Mouse (Mus musculus): ENCODE measurements at regions not wholly inside any gene's neighbourhood (a gene's known extent, or its start where the extent isn't known, plus 50 kb on each side); places are given as distances from the start of the nearest gene placed in this dataset.

- TF ChIP-seq EP300 (optimal IDR thresholded peaks at IDR 0.05): no peak
- TF ChIP-seq CTCF (IDR thresholded peaks at IDR 0.05; ENCODE audit: low read depth): no peak
- Histone ChIP-seq H3K27ac (replicated peaks) (no peak overlapping the region), H3K9me3 (ENCODE audit: control insufficient read depth, low read length) (no peaks in the 10 kb centered on the region), H3K4me1 (replicated peaks; ENCODE audit: control insufficient read depth, insufficient read depth) (no peaks in the 10 kb centered on the region), H3K27me3 (ENCODE audit: control insufficient read depth, insufficient read depth, low read length) (no peaks in the 10 kb centered on the region), H3K9ac (ENCODE audit: low read length) (no peak overlapping the region), H3K4me2 (replicated peaks; ENCODE audit: low read depth) (no peak overlapping the region), H3K4me3 (ENCODE audit: low read depth, low read length) (no peak overlapping the region), H3K36me3 (ENCODE audit: control insufficient read depth, insufficient read depth, low read length) (no peaks in the 10 kb centered on the region)
- DNase-seq (ENCODE audit: low spot score): no peak
- 68% methylated on average over 3 of the region's 3 CpGs for WGBS
- ATAC-seq (ENCODE audit: low FRiP score, low TSS enrichment): no peak
These were observed 141.4 kb downstream of the Pdcd6ip start for GRCm38 (mm10) chr9:113566620-113567019.

DNA sequence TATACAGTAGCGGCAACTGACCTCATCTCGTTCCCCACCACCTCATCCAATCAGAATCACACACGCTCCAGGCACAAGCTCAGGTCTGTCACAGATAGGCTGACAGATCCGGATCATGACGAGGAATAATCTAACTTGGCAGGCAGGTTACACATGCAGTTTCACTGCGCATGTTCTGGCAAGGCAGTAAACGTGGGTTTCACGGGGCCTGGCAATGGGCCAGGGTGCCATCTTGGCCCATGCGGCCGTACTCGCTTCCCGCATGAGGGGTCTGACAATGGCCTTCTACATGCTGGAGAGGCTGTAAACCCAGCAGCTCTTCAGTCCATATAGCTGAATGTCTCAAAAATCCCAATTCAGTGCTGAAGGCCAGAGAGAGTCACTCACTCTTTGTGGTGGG, 154.1 kb downstream of the Pdcd6ip start:
- Histone ChIP-seq H3K27me3 (ENCODE audit: control insufficient read depth, insufficient read depth, low read length) (no peaks in the 10 kb centered on the region), H3K36me3 (ENCODE audit: control insufficient read depth, insufficient read depth, low read length) (no peaks in the 10 kb centered on the region), H3K9ac (ENCODE audit: low read length) (no peak overlapping the region), H3K4me1 (replicated peaks; ENCODE audit: control insufficient read depth, insufficient read depth) (no peaks in the 10 kb centered on the region), H3K4me2 (replicated peaks; ENCODE audit: low read depth) (no peak overlapping the region), H3K4me3 (ENCODE audit: low read depth, low read length) (no peak overlapping the region), H3K27ac (replicated peaks) (no peak overlapping the region), H3K9me3 (ENCODE audit: control insufficient read depth, low read length) (no peaks in the 10 kb centered on the region)
- no peak for DNase-seq (ENCODE audit: low spot score)
- no peak for ATAC-seq (ENCODE audit: low FRiP score, low TSS enrichment)
- 89% methylated on average over 12 of the region's 12 CpGs for WGBS
- TF ChIP-seq CTCF (IDR thresholded peaks at IDR 0.05; ENCODE audit: low read depth) (no peak), EP300 (optimal IDR thresholded peaks at IDR 0.05) (no peak)

DNA sequence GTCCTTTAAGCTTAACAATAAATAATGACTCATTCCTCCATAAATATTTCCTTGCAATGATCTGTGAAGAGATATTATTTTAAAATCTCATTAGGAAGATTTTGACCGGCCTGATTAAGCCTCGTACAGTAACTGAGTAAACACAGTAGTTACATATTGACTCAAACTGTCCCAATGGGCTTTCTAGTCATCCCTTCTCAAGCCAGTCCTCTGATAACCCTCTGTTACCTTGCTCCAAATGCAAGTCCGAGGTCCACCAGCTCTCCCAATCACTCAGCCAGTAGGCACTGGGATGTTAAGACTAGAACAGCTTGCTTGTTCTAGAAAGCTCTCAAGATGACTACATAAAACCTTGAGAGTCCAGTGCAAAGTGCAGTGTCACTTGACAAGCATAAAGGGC, 160.6 kb downstream of the Pdcd6ip start:
- DNase-seq (ENCODE audit: low spot score) (no peak), ATAC-seq (ENCODE audit: low FRiP score, low TSS enrichment) (no peak)
- H3K27ac ChIP-seq (replicated peaks): no peak overlapping the region
- no peak overlapping the region for H3K9ac ChIP-seq (ENCODE audit: low read length)
- no peaks in the 10 kb centered on the region for H3K27me3 ChIP-seq (ENCODE audit: control insufficient read depth, insufficient read depth, low read length)
- TF ChIP-seq EP300 (optimal IDR thresholded peaks at IDR 0.05): no peak
- TF ChIP-seq CTCF (IDR thresholded peaks at IDR 0.05; ENCODE audit: low read depth): no peak
- H3K4me3 ChIP-seq (ENCODE audit: low read depth, low read length): no peak overlapping the region
- H3K9me3 ChIP-seq (ENCODE audit: control insufficient read depth, low read length): no peaks in the 10 kb centered on the region
- WGBS: 34% methylated on average over 3 of the region's 3 CpGs
- no peaks in the 10 kb centered on the region for H3K36me3 ChIP-seq (ENCODE audit: control insufficient read depth, insufficient read depth, low read length)
- H3K4me2 ChIP-seq (replicated peaks; ENCODE audit: low read depth): no peak overlapping the region
- H3K4me1 ChIP-seq (replicated peaks; ENCODE audit: control insufficient read depth, insufficient read depth): no peaks in the 10 kb centered on the region

GRCm38 (mm10) chr9:113528586-113528985, 179.5 kb downstream of the Pdcd6ip start:
- peak; percentile 39 for DNase-seq (ENCODE audit: low spot score)

GRCm38 (mm10) chr9:113524307-113524706, 183.8 kb downstream of the Pdcd6ip start:
- no peaks in the 10 kb centered on the region for H3K4me1 ChIP-seq (replicated peaks; ENCODE audit: control insufficient read depth, insufficient read depth)
- 61% methylated on average over 3 of the region's 3 CpGs for WGBS
- H3K27me3 ChIP-seq (ENCODE audit: control insufficient read depth, insufficient read depth, low read length): no peaks in the 10 kb centered on the region
- H3K36me3 ChIP-seq (ENCODE audit: control insufficient read depth, insufficient read depth, low read length): no peaks in the 10 kb centered on the region
- no peak overlapping the region for H3K4me3 ChIP-seq (ENCODE audit: low read depth, low read length)
- ATAC-seq (ENCODE audit: low FRiP score, low TSS enrichment): no peak
- no peak for DNase-seq (ENCODE audit: low spot score)
- H3K27ac ChIP-seq (replicated peaks): no peak overlapping the region
- H3K4me2 ChIP-seq (replicated peaks; ENCODE audit: low read depth): no peak overlapping the region
- no peak overlapping the region for H3K9ac ChIP-seq (ENCODE audit: low read length)
- TF ChIP-seq CTCF (IDR thresholded peaks at IDR 0.05; ENCODE audit: low read depth) (no peak), EP300 (optimal IDR thresholded peaks at IDR 0.05) (no peak)
- no peaks in the 10 kb centered on the region for H3K9me3 ChIP-seq (ENCODE audit: control insufficient read depth, low read length)

More at GRCm38 (mm10) chr9:113528586-113528985, 179.5 kb downstream of the Pdcd6ip start:
- H3K27ac ChIP-seq (replicated peaks): no peak overlapping the region
- WGBS: 81% methylated on average over 2 of the region's 2 CpGs
- ATAC-seq (ENCODE audit: low FRiP score, low TSS enrichment): no peak
- no peaks in the 10 kb centered on the region for H3K36me3 ChIP-seq (ENCODE audit: control insufficient read depth, insufficient read depth, low read length)
- H3K4me1 ChIP-seq (replicated peaks; ENCODE audit: control insufficient read depth, insufficient read depth): no peaks in the 10 kb centered on the region
- H3K4me2 ChIP-seq (replicated peaks; ENCODE audit: low read depth): no peak overlapping the region
- H3K9ac ChIP-seq (ENCODE audit: low read length): no peak overlapping the region
- no peaks in the 10 kb centered on the region for H3K27me3 ChIP-seq (ENCODE audit: control insufficient read depth, insufficient read depth, low read length)
- TF ChIP-seq EP300 (optimal IDR thresholded peaks at IDR 0.05) (no peak), CTCF (IDR thresholded peaks at IDR 0.05; ENCODE audit: low read depth) (peak; percentile 69)
- no peak overlapping the region for H3K4me3 ChIP-seq (ENCODE audit: low read depth, low read length)
- H3K9me3 ChIP-seq (ENCODE audit: control insufficient read depth, low read length): no peaks in the 10 kb centered on the region

- Histone ChIP-seq H3K4me2 (replicated peaks; ENCODE audit: low read depth) (no peak overlapping the region), H3K27me3 (ENCODE audit: control insufficient read depth, insufficient read depth, low read length) (no peaks in the 10 kb centered on the region), H3K9ac (ENCODE audit: low read length) (no peak overlapping the region), H3K4me3 (ENCODE audit: low read depth, low read length) (no peak overlapping the region), H3K9me3 (ENCODE audit: control insufficient read depth, low read length) (no peaks in the 10 kb centered on the region), H3K4me1 (replicated peaks; ENCODE audit: control insufficient read depth, insufficient read depth) (no peaks in the 10 kb centered on the region), H3K36me3 (ENCODE audit: control insufficient read depth, insufficient read depth, low read length) (no peaks in the 10 kb centered on the region), H3K27ac (replicated peaks) (no peak overlapping the region)
- 82% methylated on average over 2 of the region's 2 CpGs for WGBS
- TF ChIP-seq CTCF (IDR thresholded peaks at IDR 0.05; ENCODE audit: low read depth) (no peak), EP300 (optimal IDR thresholded peaks at IDR 0.05) (no peak)
- no peak for DNase-seq (ENCODE audit: low spot score)
- ATAC-seq (ENCODE audit: low FRiP score, low TSS enrichment): no peak
These were observed 184.9 kb downstream of the Pdcd6ip start for GRCm38 (mm10) chr9:113523173-113523572.

All from stomach, postnatal 0 days (tissue).